Mouse (Mus musculus): ENCODE measurements at regions not wholly inside any gene's neighbourhood (a gene's known extent, or its start where the extent isn't known, plus 50 kb on each side); places are given as distances from the start of the nearest gene placed in this dataset.
A peak's percentile ranks its signal among the peaks of the same experiment; 100 is the strongest.

GRCm38 (mm10) chrX:12373670-12374069 lies 213.5 kb upstream of the Bcor start:
- DNase-seq, result no peak

DNA sequence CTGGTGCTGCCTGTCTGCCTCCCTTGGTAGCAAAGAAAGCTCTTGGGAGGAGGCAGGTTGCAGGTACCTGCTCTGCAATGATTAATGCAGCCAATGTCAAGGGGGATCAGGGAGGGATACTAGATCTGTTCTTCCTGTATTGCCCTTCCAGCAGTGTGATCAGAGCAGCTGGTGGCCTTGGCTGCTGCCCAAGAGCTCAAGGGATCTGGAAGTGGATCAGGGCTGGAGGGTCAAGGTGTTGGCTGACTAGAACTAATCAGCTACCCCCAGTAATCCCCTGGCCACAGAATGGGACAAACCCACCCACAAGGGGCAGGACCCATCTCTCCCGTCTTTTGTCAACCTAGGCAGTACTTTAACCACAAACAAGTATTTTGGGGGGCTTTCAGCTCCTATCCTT lies 211.8 kb upstream of the Atp6ap2 start:
- no peak for DNase-seq

GRCm38 (mm10) chrX:12376238-12376980 lies 211.2 kb upstream of the Atp6ap2 start:
- DNase-seq, result no peak

GRCm38 (mm10) chrX:12377441-12377840 lies 210.2 kb upstream of the Atp6ap2 start:
- DNase-seq, result no peak

DNA sequence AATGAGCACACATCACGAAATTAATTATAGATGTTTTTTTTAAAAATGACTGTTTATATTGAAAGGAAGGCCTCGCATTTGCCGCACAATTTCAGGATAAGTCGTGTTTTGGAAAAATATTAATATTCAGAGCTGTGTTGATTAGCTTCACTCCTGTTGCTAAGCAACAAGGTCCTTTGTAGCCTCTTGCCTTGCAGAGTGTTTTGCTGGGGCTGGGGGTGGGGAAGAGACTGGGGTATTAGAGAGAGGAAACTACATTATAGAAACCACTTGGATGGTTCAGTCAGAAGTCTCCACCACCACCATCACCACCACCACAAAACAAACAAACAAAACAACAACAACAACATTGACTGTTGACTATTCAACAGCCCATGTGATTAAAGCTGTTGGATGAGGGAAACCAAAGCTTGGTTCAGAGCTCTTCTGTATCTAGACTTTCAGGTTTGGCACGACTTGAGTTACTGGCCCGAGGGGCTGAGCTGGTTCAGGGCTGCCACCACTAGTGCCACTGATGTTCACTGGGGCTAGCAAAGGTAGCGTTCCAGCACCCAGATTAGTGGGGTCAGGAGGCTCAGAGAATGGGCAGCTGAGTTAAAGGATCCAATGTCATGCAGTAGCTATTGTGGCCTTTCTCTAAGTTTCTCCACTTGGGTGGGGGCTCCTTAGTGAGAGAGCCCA lies 195.3 kb upstream of the Atp6ap2 start:
- DNase-seq, result no peak

DNA sequence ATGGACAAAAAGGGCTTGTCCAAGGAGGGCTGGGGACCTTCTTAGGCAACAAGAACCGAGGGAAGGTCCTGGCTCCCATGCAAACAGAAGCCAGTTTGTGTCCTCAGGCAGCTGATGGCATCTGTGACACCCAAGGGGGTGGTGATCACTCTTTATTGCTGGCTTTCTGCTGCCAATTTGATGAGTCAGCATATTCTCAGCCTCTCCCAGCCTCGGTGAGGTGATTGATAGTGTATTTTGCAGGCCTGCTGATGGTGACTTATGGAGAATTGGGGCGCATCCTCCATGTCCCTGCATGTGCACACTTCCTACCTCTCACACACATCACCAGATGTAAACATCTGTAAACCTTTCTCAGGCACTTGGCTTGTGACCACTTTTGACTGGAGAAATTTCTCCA lies 178.3 kb upstream of the Atp6ap2 start:
- DNase-seq, result no peak

- no peak for DNase-seq
Observed at GRCm38 (mm10) chrX:12425566-12425965, 162.0 kb upstream of the Atp6ap2 start.

DNA sequence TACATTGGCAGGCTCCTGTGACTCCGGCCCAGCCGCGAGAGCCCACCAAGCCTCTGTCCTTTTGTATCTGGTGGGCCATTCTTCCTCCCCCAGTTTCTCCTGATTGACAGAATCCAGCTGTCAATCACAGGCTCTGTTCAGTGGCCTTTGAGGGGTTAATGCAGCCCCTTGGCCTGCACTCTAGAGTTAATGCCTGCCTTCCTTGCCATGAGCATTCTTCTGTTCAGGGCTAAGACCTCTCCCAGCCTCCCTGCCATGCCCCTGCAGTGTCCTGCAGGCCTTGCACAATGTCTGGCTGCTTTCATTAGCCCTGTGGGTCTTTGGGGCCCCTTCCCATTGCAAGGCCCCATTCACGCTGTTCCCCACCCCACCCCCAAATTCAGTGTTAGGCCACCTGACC lies 160.9 kb upstream of the Atp6ap2 start:
- DNase-seq, result no peak

DNA sequence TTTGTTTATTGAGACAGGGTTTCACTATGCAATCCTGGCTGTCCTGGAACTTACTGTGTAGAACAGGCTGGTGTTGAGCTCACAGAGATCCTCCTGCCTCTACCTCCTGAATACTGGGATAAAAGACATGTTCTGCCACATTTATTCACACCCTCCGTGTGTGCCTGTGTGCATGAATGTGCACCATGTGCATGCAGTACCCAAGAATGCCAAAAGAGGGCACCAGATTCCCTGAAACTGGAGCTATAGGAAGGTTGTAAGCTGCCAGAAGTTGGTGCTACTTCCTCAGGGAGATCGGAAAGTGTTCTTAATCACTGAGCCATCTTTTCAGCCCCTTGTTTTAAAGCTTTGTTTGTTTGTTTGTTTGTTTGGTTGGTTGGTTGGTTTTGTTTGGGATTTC lies 155.3 kb upstream of the Atp6ap2 start:
- DNase-seq, result no peak

DNA sequence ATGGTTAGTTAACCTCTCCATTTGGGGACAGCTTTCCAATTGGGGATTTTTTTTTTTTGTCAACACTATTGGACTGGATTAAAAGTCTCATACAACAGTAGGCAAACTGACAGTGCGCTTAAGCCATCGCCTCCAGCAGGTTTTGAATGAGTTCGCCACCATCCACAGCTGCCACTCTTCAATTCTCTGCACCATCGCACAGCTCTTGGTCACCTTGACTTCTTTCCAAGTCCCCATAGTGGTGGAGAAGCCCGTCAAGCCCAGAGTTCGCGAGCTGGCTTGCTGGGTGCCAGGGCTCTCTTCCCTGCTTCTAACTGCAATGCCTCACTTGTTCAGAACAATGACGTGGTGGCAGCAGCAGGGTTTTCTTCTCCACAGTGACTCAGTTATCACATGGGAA lies 151.9 kb upstream of the Atp6ap2 start:
- DNase-seq, result no peak

GRCm38 (mm10) chrX:12436106-12436505 lies 151.5 kb upstream of the Atp6ap2 start:
- DNase-seq, result no peak

- DNase-seq, result no peak
Observed at GRCm38 (mm10) chrX:12439447-12439846, 148.2 kb upstream of the Atp6ap2 start.

- DNase-seq, result no peak
Observed at GRCm38 (mm10) chrX:12443794-12444193, 143.8 kb upstream of the Atp6ap2 start.

DNA sequence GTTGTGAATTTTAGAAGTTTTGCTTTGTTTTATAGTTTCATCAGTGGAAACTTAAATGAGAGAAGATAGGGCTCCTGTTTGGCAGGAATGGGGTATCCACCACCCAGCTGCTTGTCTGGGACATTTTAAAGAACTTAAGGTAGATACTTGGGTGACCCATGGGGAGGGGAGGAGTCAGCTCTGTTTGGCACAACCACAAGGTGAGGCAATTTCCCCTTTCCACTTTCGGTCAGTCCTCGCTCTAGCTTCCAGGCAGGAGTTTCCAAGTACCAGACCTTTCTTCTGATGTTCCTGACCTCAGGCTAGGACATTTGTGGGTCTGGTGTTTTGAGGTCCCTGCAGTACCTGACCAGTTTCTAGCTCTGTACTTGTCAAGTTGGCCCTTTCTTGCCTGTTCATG lies 142.5 kb upstream of the Atp6ap2 start:
- no peak for DNase-seq

- no peak for DNase-seq
Observed at GRCm38 (mm10) chrX:12447962-12448361, 139.6 kb upstream of the Atp6ap2 start.

- no peak for DNase-seq
Observed at GRCm38 (mm10) chrX:12449688-12450087, 137.9 kb upstream of the Atp6ap2 start.

- DNase-seq, result no peak
Observed at GRCm38 (mm10) chrX:12452979-12453769, 134.4 kb upstream of the Atp6ap2 start.

GRCm38 (mm10) chrX:12461657-12462056 lies 125.9 kb upstream of the Atp6ap2 start:
- no peak for DNase-seq

DNA sequence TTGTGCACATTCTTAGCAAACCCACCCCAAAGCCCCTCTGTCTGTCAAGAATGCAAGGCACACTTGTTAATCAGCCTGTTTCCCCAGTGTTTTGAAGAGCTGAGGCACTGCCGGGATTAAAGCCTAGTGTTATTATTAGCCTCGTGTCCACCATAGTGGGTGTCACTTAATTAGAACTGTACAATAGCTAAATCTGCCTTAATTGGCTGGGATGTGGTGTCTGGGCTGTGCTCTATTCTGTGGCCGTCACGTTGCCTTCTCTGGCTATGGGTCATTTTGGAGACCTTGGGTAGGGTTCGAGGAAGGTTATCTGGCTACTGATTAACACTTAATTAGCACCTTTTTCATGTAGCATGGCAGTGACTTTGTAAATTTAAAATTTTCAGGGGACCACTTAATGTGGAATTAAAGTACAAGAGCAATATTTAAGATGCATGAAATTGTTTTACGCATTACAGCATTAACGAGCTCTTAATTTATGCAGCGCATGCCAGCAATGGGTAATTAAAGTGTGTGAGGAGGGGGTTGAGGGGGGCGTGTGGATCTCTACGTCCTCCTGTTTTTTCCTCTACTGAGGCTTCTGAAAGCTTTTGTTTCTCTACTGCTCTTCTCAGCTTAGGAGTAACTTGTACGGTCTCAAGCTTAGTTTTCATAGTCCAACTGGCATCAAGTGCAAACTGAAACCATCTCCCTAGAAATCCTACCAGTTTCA lies 124.5 kb upstream of the Atp6ap2 start:
- DNase-seq, result no peak

- no peak for DNase-seq
Observed at GRCm38 (mm10) chrX:12466312-12466711, 121.3 kb upstream of the Atp6ap2 start.

GRCm38 (mm10) chrX:12466897-12467296 lies 120.7 kb upstream of the Atp6ap2 start:
- DNase-seq, result peak; percentile 7

DNA sequence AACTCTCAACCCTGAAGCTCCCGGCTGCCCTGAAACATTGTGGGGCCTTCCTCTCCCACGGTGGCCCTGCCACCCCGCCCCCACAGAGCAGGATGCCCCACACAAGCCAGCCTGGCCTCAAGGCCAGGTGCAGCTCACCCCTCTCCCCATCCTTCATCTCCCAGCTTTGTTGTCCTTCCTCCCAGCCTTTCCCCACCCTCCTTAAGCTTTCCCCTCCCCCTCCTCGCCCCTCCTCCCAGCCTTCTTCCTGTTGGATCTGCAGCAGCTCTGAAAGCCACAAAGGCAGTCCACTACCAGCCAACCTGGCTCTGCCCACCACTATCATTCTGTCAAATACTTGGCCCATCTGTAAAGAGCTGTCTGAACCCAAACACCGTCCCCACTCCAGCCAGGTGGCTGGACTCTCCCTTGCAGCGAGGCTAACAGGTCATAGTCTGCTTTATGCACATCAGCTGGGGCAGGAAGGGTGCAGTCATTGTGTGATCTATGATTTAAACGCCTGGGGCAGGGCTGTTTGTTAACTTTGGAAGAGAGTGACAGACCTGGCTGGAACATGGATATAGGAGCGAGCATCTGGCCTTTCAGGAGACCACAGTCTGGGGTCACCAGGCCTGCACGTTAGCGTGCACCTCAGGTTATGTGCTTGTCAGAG lies 119.9 kb upstream of the Atp6ap2 start:
- peak; percentile 11 for DNase-seq

GRCm38 (mm10) chrX:12472296-12472695 lies 115.3 kb upstream of the Atp6ap2 start:
- DNase-seq, result no peak
